Mouse (Mus musculus) thymus, postnatal 25 days (tissue): ENCODE results near the gene Eif2d.

ENCODE experiments used
- DNase-seq: peaks from one replicate; pipeline ENCODE4 v3.0.0; 2022

Gene Eif2d

GRCm38 (mm10) chr1:131224848-131225471 lies 72.0 kb downstream of the Eif2d start:
- DNase-seq, result no peak

- no peak for DNase-seq
These were observed 75.2 kb downstream of the Eif2d start for GRCm38 (mm10) chr1:131228225-131228624.

GRCm38 (mm10) chr1:131228659-131229058 lies 75.7 kb downstream of the Eif2d start:
- DNase-seq, result no peak

DNA sequence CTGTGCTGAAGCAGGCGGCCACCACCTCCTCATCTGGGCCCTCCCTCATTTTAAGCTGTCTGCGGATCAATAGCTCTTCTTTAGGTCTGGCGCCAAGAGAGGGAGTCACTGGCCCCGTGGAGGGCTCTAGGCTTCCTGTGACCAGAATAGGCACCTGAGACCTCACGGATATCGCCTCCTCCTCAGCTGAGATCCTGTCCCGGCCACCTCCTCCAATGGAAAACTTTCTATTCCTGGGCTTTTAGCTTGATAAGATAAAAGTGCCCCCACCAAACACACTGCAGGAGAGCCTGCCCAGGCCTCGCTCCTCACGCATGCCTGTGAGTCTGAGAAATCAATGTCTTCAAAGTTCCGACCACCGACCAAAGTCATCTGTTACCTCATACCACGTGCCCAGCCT lies 80.5 kb downstream of the Eif2d start:
- DNase-seq, result no peak

GRCm38 (mm10) chr1:131236077-131236476 lies 83.1 kb downstream of the Eif2d start:
- DNase-seq, result no peak
